Mouse (Mus musculus): ENCODE results near the gene Snorc.
"Not testable (repeated sequence)": the region's sequence is repeated elsewhere in the genome, so short reads cannot be mapped to it uniquely, and the experiment has no call there.

Gene Snorc

GRCm38 (mm10) chr1:87469971-87470370 is at the start of gene Snorc:
Gene Snorc (plus strand): TSS chr1:87470271.
- DNase-seq (ENCODE audit: low spot score in 2 of 2) = not testable (repeated sequence)

GRCm38 (mm10) chr1:87435125-87435524 is 34.9 kb upstream of the Snorc start:
- DNase-seq (ENCODE audit: low spot score in 2 of 2) = no peak

GRCm38 (mm10) chr1:87436583-87436982 is 33.5 kb upstream of the Snorc start:
- no peak for DNase-seq (ENCODE audit: low spot score in 2 of 2)

- DNase-seq (ENCODE audit: low spot score in 2 of 2) = peak; percentile 35 to 81
Measured at GRCm38 (mm10) chr1:87447183-87448104, 22.6 kb upstream of the Snorc start.

DNA sequence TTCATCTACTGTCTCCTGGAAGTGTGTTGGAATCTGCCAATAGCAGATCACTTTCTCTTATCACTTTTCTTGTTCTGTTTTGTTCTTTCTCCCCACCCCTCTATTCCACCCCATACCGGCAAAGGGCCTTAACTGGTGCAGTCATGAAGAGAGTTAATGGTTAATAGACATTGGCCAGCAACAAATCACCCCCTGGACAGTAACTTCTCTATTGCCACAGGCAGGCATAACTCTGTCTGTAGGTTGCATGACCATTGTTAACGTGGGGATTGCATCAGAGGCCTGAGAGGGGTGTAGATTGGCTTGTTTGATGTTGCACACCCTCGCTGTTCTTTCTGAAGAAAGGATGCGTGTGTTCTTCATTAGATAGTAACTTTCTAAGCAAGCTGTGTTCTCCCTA is 20.6 kb upstream of the Snorc start:
- no peak for DNase-seq (ENCODE audit: low spot score in 2 of 2)

DNA sequence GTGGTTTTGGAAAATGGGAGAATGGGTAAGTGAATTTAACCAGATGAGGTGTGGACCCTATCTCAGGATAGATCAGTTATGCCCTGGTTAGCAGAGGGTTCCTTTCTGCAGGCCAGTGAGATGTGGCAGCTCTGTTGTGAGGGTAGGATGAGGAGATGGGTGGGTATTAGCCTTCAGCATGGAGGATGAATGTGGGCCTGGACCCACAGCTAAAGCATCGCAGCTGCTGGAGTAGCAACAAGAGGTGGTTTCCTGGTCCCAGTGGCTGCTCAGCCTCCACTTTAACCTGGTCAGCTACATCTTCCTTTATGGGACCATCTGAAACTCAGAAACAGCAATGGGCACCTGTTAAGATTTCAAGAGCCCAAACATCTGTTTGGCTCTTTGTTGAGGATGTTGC is 13.6 kb upstream of the Snorc start:
- no peak for DNase-seq (ENCODE audit: low spot score in 2 of 2)

DNA sequence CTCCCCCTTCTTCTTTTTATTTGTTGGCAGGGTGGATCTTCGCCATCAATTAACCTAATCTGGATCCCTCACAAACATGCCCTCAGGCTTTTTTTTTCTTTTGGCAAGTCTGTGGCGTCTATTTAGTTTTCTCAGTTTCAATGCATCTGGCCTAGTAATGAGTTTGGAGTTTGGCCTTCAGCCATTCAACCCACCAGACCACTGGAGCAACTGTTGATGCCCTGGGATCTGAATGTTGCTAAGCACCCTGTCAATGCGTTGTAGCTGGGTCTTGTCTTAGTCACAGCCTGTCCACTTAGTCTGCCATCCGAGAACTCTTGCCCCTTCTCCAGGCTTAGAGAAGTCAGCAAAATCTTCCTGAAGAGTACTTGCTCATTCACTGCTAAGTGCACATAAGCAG is 12.0 kb upstream of the Snorc start:
- DNase-seq (ENCODE audit: low spot score in 2 of 2) = no peak

DNA sequence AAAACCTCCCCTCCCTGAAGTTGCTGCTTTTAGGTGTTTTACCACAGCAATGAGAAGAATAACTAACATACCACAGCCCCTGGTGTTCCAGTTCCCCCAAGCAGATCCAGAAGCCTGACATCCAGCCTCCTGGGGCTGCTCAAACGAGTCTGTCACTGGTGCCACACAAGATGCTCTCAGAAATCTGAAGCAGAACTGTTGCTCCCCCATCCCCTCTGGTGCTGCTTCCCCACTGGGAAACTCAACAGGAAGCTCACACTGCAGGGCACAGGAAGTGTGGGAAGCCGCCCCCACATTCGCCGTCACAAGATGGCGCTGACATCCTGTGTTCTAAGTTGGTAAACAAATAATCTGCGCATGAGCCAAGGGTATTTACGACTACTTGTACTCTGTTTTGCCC is 10.2 kb upstream of the Snorc start:
- DNase-seq (ENCODE audit: low spot score in 2 of 2) = not testable (repeated sequence)

- no peak for DNase-seq (ENCODE audit: low spot score in 2 of 2)
Measured at GRCm38 (mm10) chr1:87467469-87467868, 2.6 kb upstream of the Snorc start.

DNA sequence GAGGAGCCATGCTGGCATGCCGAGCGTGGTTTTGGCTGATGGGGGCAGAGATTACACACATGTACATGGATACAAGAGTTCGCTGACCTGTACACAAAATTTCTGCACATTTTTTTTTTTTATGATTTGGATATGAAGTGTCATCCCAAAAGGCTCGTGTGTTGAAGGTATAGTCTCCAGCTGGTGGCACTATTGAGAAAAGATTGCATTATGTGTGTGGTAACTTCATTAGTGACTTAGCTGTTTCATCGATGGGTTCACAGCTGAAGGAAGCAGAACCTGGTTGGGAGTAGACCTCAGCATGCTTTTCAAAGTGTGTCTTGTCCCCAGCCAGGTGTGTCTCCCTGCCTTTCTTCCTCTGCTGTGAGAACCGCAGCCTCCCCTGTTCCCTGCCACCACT is 1.8 kb upstream of the Snorc start:
- no peak for DNase-seq (ENCODE audit: low spot score in 2 of 2)

GRCm38 (mm10) chr1:87471914-87472313 is 1.8 kb downstream of the Snorc start:
- DNase-seq (ENCODE audit: low spot score in 2 of 2) = no peak

- DNase-seq (ENCODE audit: low spot score in 2 of 2) = no peak
Measured at GRCm38 (mm10) chr1:87472576-87472975, 2.5 kb downstream of the Snorc start.

DNA sequence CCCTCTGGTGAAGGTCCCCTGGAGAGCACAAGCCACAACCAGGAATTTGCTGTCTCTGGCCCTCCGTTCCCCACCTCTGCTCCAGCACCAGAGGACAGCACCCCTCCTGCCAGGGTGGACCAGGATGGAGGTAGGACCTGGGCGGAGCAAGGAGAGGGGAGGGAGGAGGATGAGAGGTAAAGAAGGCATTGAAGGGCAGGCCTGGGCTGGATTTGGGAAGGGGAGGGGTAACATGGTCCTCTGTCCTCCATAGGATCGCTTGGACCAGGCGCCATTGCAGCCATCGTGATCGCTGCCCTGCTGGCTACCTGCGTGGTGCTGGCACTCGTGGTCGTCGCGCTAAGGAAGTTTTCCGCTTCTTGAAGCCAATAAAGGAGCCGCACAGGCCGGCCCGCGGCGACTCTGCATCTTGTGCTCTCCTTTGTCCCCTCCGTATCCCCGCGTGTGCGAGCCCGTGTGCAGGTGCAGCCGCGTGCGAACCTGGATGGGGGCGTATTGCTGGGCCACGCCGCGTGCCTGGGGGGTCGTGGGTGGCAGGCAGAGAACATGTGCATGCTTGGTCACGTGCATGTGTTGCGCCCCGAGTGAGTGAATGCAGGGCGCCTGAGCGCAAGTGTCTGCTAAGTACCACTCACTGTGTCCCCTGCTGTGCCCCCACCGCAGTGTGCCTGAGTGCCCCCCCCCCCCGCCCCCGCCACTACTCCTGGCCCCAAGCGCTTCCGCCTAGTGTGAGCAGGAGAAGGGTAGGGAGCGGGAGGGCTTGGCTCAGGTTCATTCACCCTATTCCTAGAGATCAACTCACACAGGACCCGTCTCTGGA is 5.2 kb downstream of the Snorc start:
- no peak for DNase-seq (ENCODE audit: low spot score in 2 of 2)

DNA sequence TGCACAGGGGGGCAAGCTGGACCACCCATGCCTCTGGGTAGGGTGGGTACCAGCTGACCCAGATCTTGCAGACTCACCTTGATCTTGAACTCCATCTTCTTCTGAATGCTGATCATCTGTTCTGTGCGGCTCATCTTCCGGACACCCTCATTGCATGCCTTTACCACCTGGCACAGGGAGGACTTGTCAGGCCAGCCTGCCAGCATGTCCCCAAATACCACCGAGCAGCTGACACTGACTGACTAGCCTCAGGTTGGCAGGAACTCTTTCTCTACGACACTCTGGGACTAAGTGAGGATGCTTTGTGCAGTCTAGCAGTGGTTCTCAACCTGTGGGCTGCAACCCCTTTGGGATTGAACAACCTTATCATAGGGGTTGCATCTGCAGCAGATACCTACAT is 12.5 kb downstream of the Snorc start:
- DNase-seq (ENCODE audit: low spot score in 2 of 2) = no peak

- no peak for DNase-seq (ENCODE audit: low spot score in 2 of 2)
Measured at GRCm38 (mm10) chr1:87486386-87486785, 16.3 kb downstream of the Snorc start.

- DNase-seq (ENCODE audit: low spot score in 2 of 2) = no peak
Measured at GRCm38 (mm10) chr1:87492285-87492684, 22.2 kb downstream of the Snorc start.

DNA sequence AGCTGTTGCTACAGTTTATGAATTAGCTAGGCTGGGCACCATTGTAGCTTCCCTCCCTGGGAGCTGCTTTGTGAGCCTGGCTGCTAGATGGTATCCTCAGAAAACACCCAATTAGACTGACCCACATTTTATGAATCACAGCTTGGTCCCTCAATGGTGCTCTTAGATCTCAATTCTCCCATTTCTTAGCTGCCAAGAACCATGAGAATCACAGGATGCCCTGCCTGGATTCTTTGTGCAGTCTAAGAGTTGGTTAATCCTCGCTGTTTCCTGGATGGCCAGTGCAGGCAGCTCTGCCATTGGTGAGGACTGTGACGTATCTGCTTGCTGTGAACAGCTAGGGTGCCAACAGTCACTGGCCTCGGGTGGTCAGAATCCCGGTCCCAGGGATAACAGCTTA is 23.5 kb downstream of the Snorc start:
- no peak for DNase-seq (ENCODE audit: low spot score in 2 of 2)

- no peak for DNase-seq (ENCODE audit: low spot score in 2 of 2)
Measured at GRCm38 (mm10) chr1:87505524-87505923, 35.5 kb downstream of the Snorc start.

- DNase-seq (ENCODE audit: low spot score in 2 of 2) = no peak
Measured at GRCm38 (mm10) chr1:87507857-87508256, 37.8 kb downstream of the Snorc start.

DNA sequence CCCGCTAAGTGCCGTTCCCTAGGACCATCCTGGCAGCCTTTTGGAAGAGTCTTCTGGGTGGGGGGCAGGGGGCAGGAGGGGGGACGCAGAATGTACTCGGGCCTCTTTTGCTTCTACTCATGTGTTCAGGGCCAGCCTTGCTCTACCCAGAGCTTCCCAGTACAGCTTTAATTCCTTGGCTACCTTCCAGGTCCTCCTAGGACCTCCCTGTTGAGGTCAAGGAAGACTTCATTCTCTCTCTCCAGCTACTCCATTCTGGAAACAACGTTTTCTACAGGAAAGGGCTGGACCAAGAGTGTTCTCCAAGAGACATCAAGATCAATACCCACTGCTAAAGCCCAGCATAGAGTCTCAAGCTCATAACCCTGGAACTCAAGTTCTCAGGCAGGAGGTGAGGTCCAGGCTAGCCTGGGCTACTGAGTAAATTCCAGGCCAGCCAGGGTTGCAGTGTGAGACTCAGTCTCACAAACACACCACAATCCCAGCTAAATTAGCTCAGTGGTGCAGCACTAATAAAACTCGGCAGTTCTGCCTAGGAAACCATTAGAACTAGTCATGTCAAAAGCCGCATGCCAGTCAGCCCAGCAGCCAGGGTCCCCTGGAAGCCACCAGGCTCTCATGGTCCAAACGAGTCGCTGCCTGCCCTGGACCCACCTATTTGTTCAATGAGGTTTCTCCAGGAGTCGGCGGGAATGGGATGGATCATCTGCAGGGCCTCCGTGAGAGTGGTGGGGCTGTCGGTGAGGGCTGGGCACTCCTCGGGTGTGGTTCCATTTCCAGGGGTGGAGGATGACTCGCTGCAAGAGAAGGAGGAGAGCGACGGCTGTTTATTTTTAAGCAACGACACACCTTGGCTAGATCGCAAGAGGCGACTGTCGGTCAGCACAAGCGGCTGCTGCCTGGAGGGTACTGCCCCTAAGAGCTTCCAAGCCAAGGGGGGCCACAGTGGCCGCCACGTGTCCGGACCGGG is 38.8 kb downstream of the Snorc start:
- DNase-seq (ENCODE audit: low spot score in 2 of 2) = no peak

DNA sequence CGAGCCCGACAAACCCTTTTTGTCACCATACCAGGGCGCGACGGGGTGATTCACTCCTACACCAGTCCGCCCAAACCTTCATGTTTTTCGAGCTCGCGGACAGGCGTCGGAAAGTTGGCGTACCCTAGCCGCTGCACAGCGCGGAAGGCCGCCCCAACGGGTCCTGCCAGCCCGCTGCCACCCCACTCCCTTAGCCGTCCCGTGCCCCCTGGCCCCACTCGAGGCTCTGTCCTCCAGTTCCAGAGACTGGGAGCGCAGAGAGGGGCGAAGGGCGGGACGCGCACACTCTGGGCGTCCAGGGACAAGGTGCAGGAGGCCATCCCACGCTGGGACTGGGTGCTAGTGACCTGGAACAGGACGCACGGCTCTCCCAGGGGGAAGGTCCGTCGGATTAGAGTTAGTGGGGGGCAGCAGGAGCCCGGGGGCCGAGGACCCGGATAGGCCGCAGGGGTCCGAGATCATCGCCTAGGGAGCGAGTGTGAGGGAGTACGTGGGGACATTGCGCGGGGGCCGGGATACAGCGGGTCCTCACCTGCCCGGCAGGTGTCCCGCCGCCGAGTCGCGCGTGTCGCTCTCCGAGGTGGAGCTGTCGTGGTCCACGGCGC is 39.6 kb downstream of the Snorc start, which contains the start of gene Neu2:
Neu2 (plus strand) TSS at position 329 of the 605 bp plus-strand sequence.
- no peak for DNase-seq (ENCODE audit: low spot score in 2 of 2)
